Mouse (Mus musculus): ENCODE measurements around the gene Atp2a3. TPM values are rescaled to one million over a fixed set of nuclear protein-coding genes. Genes with fewer than 3 reads are reported as not detected.
A peak's percentile ranks its signal among the peaks of the same experiment; 100 is the strongest.

The Atp2a3 gene
- polyA plus RNA-seq, 1 experiment from 2014 or later: 16.2 TPM

GRCm38 (mm10) chr11:73024236-73024904 is 63.4 kb downstream of the Atp2a3 start:
- 38% methylated on average over 7 of the region's 7 CpGs for WGBS
- Histone ChIP-seq H3K4me2 (0 out of 2 replicates have a peak overlapping the region, but pooled peaks have one; percentile 8), H3K27ac (peak overlapping the region; percentile 22), H3K4me3 (no peak overlapping the region), H3K9me3 (no peaks in the 10 kb centered on the region), H3K36me3 (no peaks in the 10 kb centered on the region), H3K9ac (no peak overlapping the region), H3K4me1 (peaks cover 38% of the 10 kb centered on the region), H3K27me3 (peaks cover 20% of the 10 kb centered on the region)
- no peak for ATAC-seq (ENCODE audit: borderline replicate concordance, extremely low read depth, low FRiP score, low TSS enrichment)

GRCm38 (mm10) chr11:73026961-73027360 is 66.0 kb downstream of the Atp2a3 start:
- H3K4me2 ChIP-seq: peak overlapping the region; percentile 1; the same call in 1 of the 2 replicates
- ATAC-seq (ENCODE audit: borderline replicate concordance, extremely low read depth, low FRiP score, low TSS enrichment): no peak
- no peaks in the 10 kb centered on the region for H3K9me3 ChIP-seq
- no peak overlapping the region for H3K9ac ChIP-seq
- no peak overlapping the region for H3K4me3 ChIP-seq
- no peak overlapping the region for H3K27ac ChIP-seq
- H3K36me3 ChIP-seq: no peaks in the 10 kb centered on the region
- WGBS: 32% methylated on average over 8 of the region's 8 CpGs
- no peaks in the 10 kb centered on the region for H3K27me3 ChIP-seq
- peaks cover 37% of the 10 kb centered on the region for H3K4me1 ChIP-seq

- Histone ChIP-seq H3K9me3 (no peaks in the 10 kb centered on the region), H3K9ac (peak overlapping the region; percentile 42), H3K4me1 (peaks cover 15% of the 10 kb centered on the region), H3K4me3 (peak overlapping the region; percentile 37), H3K36me3 (no peaks in the 10 kb centered on the region), H3K27ac (peak overlapping the region; percentile 75), H3K27me3 (no peaks in the 10 kb centered on the region), H3K4me2 (peak overlapping the region; percentile 69)
- peak; percentile 93 for ATAC-seq (ENCODE audit: borderline replicate concordance, extremely low read depth, low FRiP score, low TSS enrichment)
- WGBS: 18% methylated on average over 20 of the region's 20 CpGs
Observed at GRCm38 (mm10) chr11:73030821-73031498, 70.0 kb downstream of the Atp2a3 start.

- Histone ChIP-seq H3K36me3 (no peaks in the 10 kb centered on the region), H3K27me3 (no peaks in the 10 kb centered on the region), H3K4me2 (peak overlapping the region; percentile 69), H3K9me3 (no peaks in the 10 kb centered on the region), H3K4me3 (no peak overlapping the region), H3K4me1 (peaks cover 15% of the 10 kb centered on the region), H3K9ac (0 out of 2 replicates have a peak overlapping the region, but pooled peaks have one; percentile 39), H3K27ac (peak overlapping the region; percentile 45; the same call in 1 of the 2 replicates)
- WGBS: 72% methylated on average over 5 of the region's 5 CpGs
- no peak for ATAC-seq (ENCODE audit: borderline replicate concordance, extremely low read depth, low FRiP score, low TSS enrichment)
Observed at GRCm38 (mm10) chr11:73031536-73031935, 70.6 kb downstream of the Atp2a3 start.

GRCm38 (mm10) chr11:73036077-73036476 is 75.1 kb downstream of the Atp2a3 start:
- Histone ChIP-seq H3K9me3 (no peaks in the 10 kb centered on the region), H3K4me2 (no peak overlapping the region), H3K36me3 (no peaks in the 10 kb centered on the region), H3K4me1 (peaks cover 3% of the 10 kb centered on the region), H3K9ac (no peak overlapping the region), H3K27ac (no peak overlapping the region), H3K27me3 (no peaks in the 10 kb centered on the region), H3K4me3 (no peak overlapping the region)
- ATAC-seq (ENCODE audit: borderline replicate concordance, extremely low read depth, low FRiP score, low TSS enrichment): no peak
- WGBS: 77% methylated on average over 7 of the region's 7 CpGs

- Histone ChIP-seq H3K9me3 (no peaks in the 10 kb centered on the region), H3K27ac (no peak overlapping the region), H3K4me1 (no peaks in the 10 kb centered on the region), H3K9ac (no peak overlapping the region), H3K4me3 (no peak overlapping the region), H3K27me3 (no peaks in the 10 kb centered on the region), H3K4me2 (no peak overlapping the region), H3K36me3 (no peaks in the 10 kb centered on the region)
- no peak for ATAC-seq (ENCODE audit: borderline replicate concordance, extremely low read depth, low FRiP score, low TSS enrichment)
- whole genome bisulfite sequencing: 54% methylated on average over 6 of the region's 6 CpGs
Observed at GRCm38 (mm10) chr11:73036889-73037288, 75.9 kb downstream of the Atp2a3 start.

GRCm38 (mm10) chr11:73037691-73038090 is 76.7 kb downstream of the Atp2a3 start:
- H3K4me2 ChIP-seq: no peak overlapping the region
- H3K4me1 ChIP-seq: no peaks in the 10 kb centered on the region
- no peak overlapping the region for H3K4me3 ChIP-seq
- no peak overlapping the region for H3K9ac ChIP-seq
- H3K27ac ChIP-seq: no peak overlapping the region
- H3K9me3 ChIP-seq: no peaks in the 10 kb centered on the region
- 83% methylated on average over 3 of the region's 3 CpGs for WGBS
- ATAC-seq (ENCODE audit: borderline replicate concordance, extremely low read depth, low FRiP score, low TSS enrichment): no peak
- H3K27me3 ChIP-seq: no peaks in the 10 kb centered on the region
- no peaks in the 10 kb centered on the region for H3K36me3 ChIP-seq

GRCm38 (mm10) chr11:73039102-73039799 is 78.3 kb downstream of the Atp2a3 start:
- no peak overlapping the region for H3K4me2 ChIP-seq
- H3K36me3 ChIP-seq: no peaks in the 10 kb centered on the region
- no peaks in the 10 kb centered on the region for H3K9me3 ChIP-seq
- no peaks in the 10 kb centered on the region for H3K27me3 ChIP-seq
- peak; percentile 55; the same call in 1 of the 2 replicates for ATAC-seq (ENCODE audit: borderline replicate concordance, extremely low read depth, low FRiP score, low TSS enrichment)
- no peaks in the 10 kb centered on the region for H3K4me1 ChIP-seq
- H3K9ac ChIP-seq: no peak overlapping the region
- 56% methylated on average over 9 of the region's 9 CpGs for WGBS
- H3K4me3 ChIP-seq: no peak overlapping the region
- no peak overlapping the region for H3K27ac ChIP-seq

Small RNA genes within 50 kb of the gene (microRNA-seq; reads per million reads assigned to microRNA genes)
- gene Gm44467: not detected

Other genes starting within 250 kb of the Atp2a3 start
- 4.9 and 6.3 TPM in 2 replicates for gene Cyb5d2, start 165.0 kb upstream of the Atp2a3 start, polyA plus RNA-seq (2015; fragmentation: Nextera tagmentation; extraction: Ambion mirVana)
- 7.8 and 9.3 TPM in 2 replicates for gene Zzef1, start 164.9 kb upstream of the Atp2a3 start, polyA plus RNA-seq (2015; fragmentation: Nextera tagmentation; extraction: Ambion mirVana)
- gene P2rx1, start 37.9 kb downstream of the Atp2a3 start, polyA plus RNA-seq (2015; fragmentation: Nextera tagmentation; extraction: Ambion mirVana): 1.6 and 2.2 TPM in 2 replicates
- 7.7 and 7.8 TPM in 2 replicates for gene Camkk1, start 57.8 kb downstream of the Atp2a3 start, polyA plus RNA-seq (2015; fragmentation: Nextera tagmentation; extraction: Ambion mirVana)
- 11.0 and 12.5 TPM in 2 replicates for gene Ncbp3, start 86.6 kb downstream of the Atp2a3 start, polyA plus RNA-seq (2015; fragmentation: Nextera tagmentation; extraction: Ambion mirVana)
- gene Itgae, start 129.4 kb downstream of the Atp2a3 start, polyA plus RNA-seq (2015; fragmentation: Nextera tagmentation; extraction: Ambion mirVana): 0.44 and 1.2 TPM in 2 replicates
- 20.7 and 21.0 TPM in 2 replicates for gene Haspin, start 177.1 kb downstream of the Atp2a3 start, polyA plus RNA-seq (2015; fragmentation: Nextera tagmentation; extraction: Ambion mirVana)
- 0.21 and 0.25 TPM in 2 replicates for gene P2rx5, start 199.3 kb downstream of the Atp2a3 start, polyA plus RNA-seq (2015; fragmentation: Nextera tagmentation; extraction: Ambion mirVana)
- gene Emc6, start 215.9 kb downstream of the Atp2a3 start, polyA plus RNA-seq (2015; fragmentation: Nextera tagmentation; extraction: Ambion mirVana): 119 and 126 TPM in 2 replicates
- gene Tax1bp3, start 215.9 kb downstream of the Atp2a3 start, polyA plus RNA-seq (2015; fragmentation: Nextera tagmentation; extraction: Ambion mirVana): 270 and 276 TPM in 2 replicates
- gene Ctns, start 237.9 kb downstream of the Atp2a3 start, polyA plus RNA-seq (2015; fragmentation: Nextera tagmentation; extraction: Ambion mirVana): 12.8 and 13.5 TPM in 2 replicates
- 1.6 TPM in 2 replicates for gene Shpk, start 238.3 kb downstream of the Atp2a3 start, polyA plus RNA-seq (2015; fragmentation: Nextera tagmentation; extraction: Ambion mirVana)

Measured in lung, embryonic 15.5 days (tissue).